Mouse (Mus musculus) adrenal gland, adult 8-10 months (tissue): Measurements from ENCODE around the gene Fgfr2. TPM values are rescaled to one million over a fixed set of nuclear protein-coding genes. Genes with fewer than 3 reads are reported as not detected.
"Not testable (repeated sequence)": the region's sequence is repeated elsewhere in the genome, so short reads cannot be mapped to it uniquely, and the experiment has no call there.

Source experiments
- DNase-seq: peaks from one replicate; pipeline ENCODE4 v3.0.0; 2022
- total RNA-seq, 4 experiments: library from RNA; stranded (reverse); gene quantifications; 2 replicates each; pipeline ENCODE4 v1.2.4; 2022

Fgfr2 gene
- total RNA-seq, 4 experiments from 2014 or later, result 193 to 471 (median 262) TPM

DNA sequence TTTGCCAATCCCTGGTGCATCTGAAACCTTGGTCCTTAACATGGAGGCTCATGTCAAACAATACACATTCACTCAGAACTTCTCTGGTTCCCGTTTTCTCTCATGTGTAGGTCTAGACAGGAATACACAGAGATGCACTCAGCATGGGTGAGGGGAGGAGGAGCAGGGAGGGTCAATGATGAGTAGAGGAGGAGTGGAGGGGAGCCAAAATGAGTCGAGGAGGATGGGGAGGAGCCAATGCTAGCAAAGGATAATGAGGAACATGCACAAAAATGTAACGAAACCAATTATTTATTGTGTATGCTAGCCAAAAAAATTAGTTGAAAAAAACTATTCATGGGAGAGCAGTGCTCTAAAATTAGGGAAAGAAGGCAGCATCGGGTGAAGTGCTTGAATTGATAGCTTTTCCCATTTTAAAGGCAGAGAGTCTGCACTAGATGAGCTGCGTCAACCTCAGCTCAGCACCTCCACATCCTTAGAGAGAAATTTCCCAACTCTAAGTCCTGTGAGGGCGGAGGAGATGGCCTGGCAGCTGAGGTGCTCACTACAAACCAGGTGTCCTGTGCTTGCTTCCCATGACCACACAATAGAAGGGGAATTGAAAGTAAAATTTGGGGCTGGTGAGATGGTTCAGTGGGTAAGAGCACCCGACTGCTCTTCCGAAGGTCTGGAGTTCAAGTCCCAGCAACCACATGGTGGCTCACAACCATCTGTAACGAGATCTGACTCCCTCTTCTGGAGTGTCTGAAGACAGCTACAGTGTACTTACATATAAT lies 636.6 kb downstream of the Fgfr2 start:
- DNase-seq, result no peak

- DNase-seq, result no peak
Measured at GRCm38 (mm10) chr7:132484424-132484823, 638.7 kb downstream of the Fgfr2 start.

- no peak for DNase-seq
Measured at GRCm38 (mm10) chr7:132480696-132481306, 642.3 kb downstream of the Fgfr2 start.

DNA sequence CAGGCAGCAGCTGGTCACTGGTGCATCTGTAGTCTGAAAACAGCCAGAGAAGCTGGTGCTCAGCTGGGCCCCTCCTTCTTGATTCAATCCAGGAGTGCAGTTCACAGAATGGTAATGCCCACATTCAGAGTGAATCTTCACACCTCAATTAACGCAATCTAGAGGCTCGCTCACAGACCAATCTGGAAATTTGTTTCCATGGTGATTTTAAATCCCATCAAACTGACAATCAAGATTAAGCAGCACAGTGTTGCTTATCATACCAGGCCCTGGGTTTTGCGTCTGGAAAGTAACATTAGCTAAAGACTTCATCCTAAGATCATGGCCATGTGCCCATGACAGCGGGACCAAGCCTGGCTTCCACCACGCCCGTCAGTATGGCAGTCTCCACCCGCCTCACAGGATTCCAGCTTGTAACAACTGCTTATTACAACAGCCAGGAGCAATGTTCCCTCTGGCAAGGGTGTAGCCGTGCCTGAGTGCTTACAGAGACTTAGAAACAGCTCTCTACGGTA lies 644.8 kb downstream of the Fgfr2 start:
- DNase-seq, result no peak

GRCm38 (mm10) chr7:132477753-132478152 lies 645.4 kb downstream of the Fgfr2 start:
- DNase-seq, result no peak

DNA sequence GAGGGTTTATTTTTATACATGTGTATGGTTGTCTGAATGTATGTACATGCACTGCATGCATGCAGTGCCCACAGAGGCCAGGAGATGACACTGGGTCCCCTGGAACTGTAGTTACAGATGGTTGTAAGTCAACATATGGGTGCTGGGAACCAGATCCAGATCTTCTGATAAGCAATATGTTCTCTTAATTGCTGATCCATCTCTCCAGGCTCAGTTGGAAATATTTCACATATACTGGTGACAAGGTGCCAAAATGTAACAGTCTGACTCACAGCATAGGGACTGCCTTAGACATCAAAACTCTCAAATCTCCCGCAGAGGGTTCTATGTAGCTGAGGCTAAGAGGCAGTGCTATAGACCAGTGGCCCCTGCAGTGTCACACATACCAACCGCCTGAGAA lies 646.7 kb downstream of the Fgfr2 start:
- DNase-seq, result no peak

GRCm38 (mm10) chr7:132475069-132475468 lies 648.1 kb downstream of the Fgfr2 start:
- peak; percentile 37 for DNase-seq

GRCm38 (mm10) chr7:132471327-132471726 lies 651.8 kb downstream of the Fgfr2 start:
- peak; percentile 21 for DNase-seq

- no peak for DNase-seq
Measured at GRCm38 (mm10) chr7:132468391-132468790, 654.8 kb downstream of the Fgfr2 start.

GRCm38 (mm10) chr7:132465897-132466296 lies 657.3 kb downstream of the Fgfr2 start:
- DNase-seq, result no peak

GRCm38 (mm10) chr7:132464894-132465293 lies 658.3 kb downstream of the Fgfr2 start:
- no peak for DNase-seq

GRCm38 (mm10) chr7:132458493-132458892 lies 664.7 kb downstream of the Fgfr2 start:
- DNase-seq, result no peak

GRCm38 (mm10) chr7:132455071-132455720 lies 668.0 kb downstream of the Fgfr2 start:
- no peak for DNase-seq

DNA sequence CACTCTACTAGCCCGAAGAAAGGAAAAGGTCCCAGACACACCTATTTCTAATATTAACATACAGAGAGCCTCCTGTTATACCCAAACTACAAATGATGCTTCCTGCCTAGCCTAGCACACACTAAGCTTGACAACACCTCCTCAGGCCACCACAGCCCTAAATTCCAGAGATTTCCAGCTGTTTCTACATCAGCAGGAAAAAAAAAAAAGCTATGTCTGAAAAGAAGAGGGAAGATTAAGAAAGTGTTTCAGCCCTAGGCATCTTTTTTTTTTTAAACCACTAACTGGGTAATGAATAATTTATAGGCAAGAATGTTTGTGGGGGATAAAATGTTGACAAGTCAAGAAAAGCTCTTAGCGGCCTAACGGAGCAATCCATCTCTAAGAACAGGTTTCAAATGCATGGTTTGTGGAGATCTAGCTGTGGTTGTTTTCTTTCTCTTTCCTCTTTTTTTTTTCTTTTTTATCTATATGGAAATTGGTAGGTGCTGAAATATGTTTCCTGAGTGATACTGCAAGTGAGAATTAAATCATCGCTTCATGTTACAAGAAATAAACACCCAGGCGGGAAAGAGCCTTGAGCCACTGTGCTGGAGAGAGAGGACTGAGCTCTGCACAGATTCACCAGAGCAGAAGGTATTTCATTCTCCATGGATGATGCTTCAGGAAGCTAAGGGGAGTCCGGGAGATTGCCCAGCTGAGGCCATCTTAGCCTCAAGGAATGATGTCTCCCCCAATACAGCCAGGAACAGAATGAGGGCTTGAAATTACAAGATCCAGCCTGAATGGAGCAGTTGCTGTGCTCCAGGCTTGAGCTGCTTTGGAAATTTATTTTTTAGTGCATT lies 673.0 kb downstream of the Fgfr2 start:
- no peak for DNase-seq

DNA sequence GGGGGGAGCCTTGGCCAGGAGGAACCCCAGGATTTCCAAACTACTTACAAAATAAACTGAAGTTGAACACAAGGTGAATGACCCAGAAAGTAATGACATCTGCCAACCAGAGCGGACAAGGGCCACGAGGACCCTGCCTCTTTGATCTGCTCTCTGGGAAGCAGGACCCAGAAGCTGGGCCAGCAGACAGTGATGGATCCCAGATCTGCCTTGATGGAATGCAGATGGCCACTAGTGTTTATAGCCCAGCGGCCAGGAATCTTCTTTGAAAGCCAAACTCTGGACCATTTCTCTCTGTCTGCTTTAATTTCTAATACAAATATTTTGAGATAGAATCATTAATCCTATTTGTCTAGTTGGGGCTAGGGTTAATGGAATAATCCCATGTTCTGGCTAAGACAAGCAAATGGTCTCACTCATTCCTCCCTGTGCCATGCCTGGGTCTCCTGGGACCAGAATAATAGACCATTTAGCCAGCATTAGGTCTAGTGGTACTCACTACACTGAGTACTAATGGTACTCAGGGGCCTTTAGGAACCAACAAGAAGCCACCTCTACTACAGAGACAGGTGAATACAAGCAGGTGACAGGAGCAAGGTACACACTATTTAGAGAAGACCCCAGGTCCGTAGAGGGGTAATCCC lies 674.5 kb downstream of the Fgfr2 start:
- DNase-seq, result no peak

DNA sequence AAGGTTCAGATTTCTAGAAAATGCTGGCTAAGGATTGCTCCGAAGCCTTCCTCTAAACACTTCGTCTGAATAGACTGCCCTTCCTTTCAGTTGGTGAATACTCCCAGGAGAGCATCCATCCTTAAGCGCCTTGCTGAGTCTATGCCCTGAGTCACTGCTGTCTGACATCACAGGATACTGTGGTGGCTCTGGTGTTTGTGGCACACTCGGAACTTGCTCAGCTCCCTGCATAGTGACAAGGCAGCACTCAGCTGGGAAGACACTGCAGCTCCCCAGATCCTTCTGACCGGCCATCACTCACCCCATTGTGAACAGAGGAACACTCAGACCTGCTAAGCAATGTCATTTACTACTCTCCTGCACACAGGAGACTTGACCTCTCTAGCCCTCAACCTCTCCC lies 675.6 kb downstream of the Fgfr2 start:
- DNase-seq, result no peak

GRCm38 (mm10) chr7:132446841-132447240 lies 676.3 kb downstream of the Fgfr2 start:
- DNase-seq, result no peak

GRCm38 (mm10) chr7:132444221-132444620 lies 678.9 kb downstream of the Fgfr2 start:
- DNase-seq, result no peak

GRCm38 (mm10) chr7:132443769-132444168 lies 679.4 kb downstream of the Fgfr2 start:
- no peak for DNase-seq

GRCm38 (mm10) chr7:132443134-132443533 lies 680.0 kb downstream of the Fgfr2 start:
- DNase-seq, result no peak

- DNase-seq, result not testable (repeated sequence)
Measured at GRCm38 (mm10) chr7:132442133-132442763, 680.9 kb downstream of the Fgfr2 start.
